Mouse (Mus musculus): Measurements from ENCODE around the gene Adam22. TPM values are rescaled to one million over a fixed set of nuclear protein-coding genes. Genes with fewer than 3 reads are reported as not detected.
"Not testable (repeated sequence)": the region's sequence is repeated elsewhere in the genome, so short reads cannot be mapped to it uniquely, and the experiment has no call there.

Adam22 gene
- total RNA-seq, 2 experiments from 2014 or later = 2.4 to 5.9 TPM

- DNase-seq = no peak
- intact Hi-C loops (cut with DNase I) = no loop called here
Observed at GRCm38 (mm10) chr5:8073406-8073805, 294.6 kb downstream of the Adam22 start.

- no peak for DNase-seq
- intact Hi-C loops (cut with DNase I) = no loop called here
Observed at GRCm38 (mm10) chr5:8063207-8063606, 304.8 kb downstream of the Adam22 start.

- no peak for DNase-seq
- intact Hi-C loops (cut with DNase I) = no loop called here
Observed at GRCm38 (mm10) chr5:8062469-8062868, 305.5 kb downstream of the Adam22 start.

- intact Hi-C loops (cut with DNase I) = loop anchor here (5.0 to 10.0 kb wide), 4 partner anchors 307 to 1107 kb away; partner anchors contain the start of genes Adam22, Crot, Dbf4 and Dmtf1
Observed at GRCm38 (mm10) chr5:8058056-8058455, 309.9 kb downstream of the Adam22 start.

GRCm38 (mm10) chr5:8057018-8057323 is 311.0 kb downstream of the Adam22 start:
- intact Hi-C loops (cut with DNase I) = loop anchor here (5.0 to 10.0 kb wide), 4 partner anchors 308 to 1108 kb away; partner anchors contain the start of genes Adam22, Crot, Dbf4 and Dmtf1
- DNase-seq = no peak

More at GRCm38 (mm10) chr5:8058056-8058455, 309.9 kb downstream of the Adam22 start:
- DNase-seq = no peak

- DNase-seq = peak; percentile 85 to 92
- intact Hi-C loops (cut with DNase I) = loop anchor here (5.0 to 10.0 kb wide), 4 partner anchors 308 to 1108 kb away; partner anchors contain the start of genes Adam22, Crot, Dbf4 and Dmtf1
Observed at GRCm38 (mm10) chr5:8056141-8057017, 311.6 kb downstream of the Adam22 start.

GRCm38 (mm10) chr5:8055721-8056129 is 312.2 kb downstream of the Adam22 start:
- intact Hi-C loops (cut with DNase I) = loop anchor here (5.0 to 10.0 kb wide), 4 partner anchors 309 to 1109 kb away; partner anchors contain the start of genes Adam22, Crot, Dbf4 and Dmtf1
- DNase-seq = peak in 1 of 2 experiments; percentile 22

GRCm38 (mm10) chr5:8053827-8054226 is 314.1 kb downstream of the Adam22 start:
- DNase-seq = peak in 1 of 2 experiments; percentile 24
- intact Hi-C loops (cut with DNase I) = loop anchor here (10.0 kb wide), 3 partner anchors 311 to 1111 kb away; partner anchors contain the start of genes Adam22, Crot and Dmtf1

GRCm38 (mm10) chr5:8045855-8046254 is 322.1 kb downstream of the Adam22 start, which contains the start of gene Sri:
TSS of gene Sri (plus strand) at chr5:8046078.
- intact Hi-C loops (cut with DNase I) = no loop called here
- no peak for DNase-seq

- intact Hi-C loops (cut with DNase I); DNase-seq: not testable (repeated sequence)
Observed at GRCm38 (mm10) chr5:8034596-8034995, 333.4 kb downstream of the Adam22 start.

Small RNA genes lying within 50 kb of the gene (microRNA-seq; reads per million reads assigned to microRNA genes)
- 0 reads per million in 2 experiments for gene Gm24196 (ENCODE audit: borderline number of aligned reads in 2 of 2)

Other genes with a start within 250 kb of the Adam22 start
- gene Dbf4, start 54.6 kb upstream of the Adam22 start, total RNA-seq (2021) = 1 to 10 TPM; 1.1 to 1.9 TPM
- gene Slc25a40, start 54.7 kb upstream of the Adam22 start, total RNA-seq (2021) = 10 to 100 TPM in 1 of 2 experiments, 1 to 10 TPM in 1; 9.6 to 10.0 TPM